Mouse (Mus musculus): ENCODE data around the gene Rptor. TPM values are rescaled to one million over a fixed set of nuclear protein-coding genes. Genes with fewer than 3 reads are reported as not detected.

Rptor gene
- total RNA-seq, 2 experiments from 2014 or later, result 62.3 to 66.1 TPM

GRCm38 (mm10) chr11:119809309-119809708 is 206.6 kb downstream of the Rptor start:
- DNase-seq (ENCODE audit: low spot score in 2 of 2), result no peak
- no peak overlapping the region for H3K4me3 ChIP-seq
- H3K27ac ChIP-seq, result peak overlapping the region; percentile 88; the same call in 1 of the 2 replicates
- TF ChIP-seq CTCF (conservative IDR thresholded peaks at IDR 0.05), result no peak

GRCm38 (mm10) chr11:119811022-119811421 is 208.3 kb downstream of the Rptor start:
- no peak overlapping the region for H3K4me3 ChIP-seq
- no peak for TF ChIP-seq CTCF (conservative IDR thresholded peaks at IDR 0.05)
- DNase-seq (ENCODE audit: low spot score in 2 of 2), result peak; percentile 55 to 64
- H3K27ac ChIP-seq, result peak overlapping the region; percentile 86

GRCm38 (mm10) chr11:119811598-119811997 is 208.9 kb downstream of the Rptor start:
- DNase-seq (ENCODE audit: low spot score in 2 of 2), result no peak
- Histone ChIP-seq H3K4me3 (no peak overlapping the region), H3K27ac (peak overlapping the region; percentile 86)
- TF ChIP-seq CTCF (conservative IDR thresholded peaks at IDR 0.05), result no peak

- Histone ChIP-seq H3K27ac (no peak overlapping the region; the same call in 1 of the 2 replicates), H3K4me3 (no peak overlapping the region)
- TF ChIP-seq CTCF (conservative IDR thresholded peaks at IDR 0.05), result no peak
- no peak for DNase-seq (ENCODE audit: low spot score in 2 of 2)
These were observed 209.4 kb downstream of the Rptor start for GRCm38 (mm10) chr11:119812093-119812492.

DNA sequence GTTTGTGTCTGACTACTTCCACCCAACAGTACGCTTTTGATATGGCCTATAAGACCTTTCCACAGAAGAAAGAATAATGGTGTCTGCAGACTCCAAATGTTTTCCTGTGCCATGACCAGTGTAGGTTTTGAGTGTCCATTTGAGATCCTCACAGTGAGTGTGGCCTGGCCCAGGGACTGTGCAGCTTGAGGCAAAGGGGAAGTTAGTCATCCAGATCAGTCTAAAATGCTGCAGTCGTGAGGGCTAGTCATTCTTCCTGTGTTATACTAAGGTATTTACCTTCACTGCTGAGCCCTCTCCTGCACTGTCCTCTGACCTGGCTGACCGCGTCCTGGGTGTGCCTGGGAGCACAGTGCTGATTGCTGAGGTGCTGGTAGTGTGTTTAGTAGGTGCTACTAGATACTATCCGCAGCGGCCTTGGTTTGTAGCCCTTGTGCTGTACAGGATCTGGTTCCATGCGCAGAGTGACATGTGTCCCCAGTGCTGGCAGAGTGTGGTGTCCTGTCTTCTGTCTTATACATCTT is 211.4 kb downstream of the Rptor start:
- TF ChIP-seq CTCF (conservative IDR thresholded peaks at IDR 0.05), result no peak
- H3K4me3 ChIP-seq, result no peak overlapping the region
- H3K27ac ChIP-seq, result no peak overlapping the region
- DNase-seq (ENCODE audit: low spot score in 2 of 2), result no peak

GRCm38 (mm10) chr11:119816798-119817361 is 214.2 kb downstream of the Rptor start:
- peak overlapping the region; percentile 28; the same call in 1 of the 2 replicates for H3K27ac ChIP-seq
- TF ChIP-seq CTCF (conservative IDR thresholded peaks at IDR 0.05), result no peak
- no peak for DNase-seq (ENCODE audit: low spot score in 2 of 2)
- H3K4me3 ChIP-seq, result no peak overlapping the region

GRCm38 (mm10) chr11:119817362-119817837 is 214.7 kb downstream of the Rptor start:
- no peak overlapping the region for H3K4me3 ChIP-seq
- H3K27ac ChIP-seq, result peak overlapping the region; percentile 18; the same call in 1 of the 2 replicates
- no peak for TF ChIP-seq CTCF (conservative IDR thresholded peaks at IDR 0.05)
- DNase-seq (ENCODE audit: low spot score in 2 of 2), result no peak

GRCm38 (mm10) chr11:119817898-119818297 is 215.2 kb downstream of the Rptor start:
- no peak for DNase-seq (ENCODE audit: low spot score in 2 of 2)
- TF ChIP-seq CTCF (conservative IDR thresholded peaks at IDR 0.05), result no peak
- Histone ChIP-seq H3K27ac (peak overlapping the region; percentile 18; the same call in 1 of the 2 replicates), H3K4me3 (no peak overlapping the region)

DNA sequence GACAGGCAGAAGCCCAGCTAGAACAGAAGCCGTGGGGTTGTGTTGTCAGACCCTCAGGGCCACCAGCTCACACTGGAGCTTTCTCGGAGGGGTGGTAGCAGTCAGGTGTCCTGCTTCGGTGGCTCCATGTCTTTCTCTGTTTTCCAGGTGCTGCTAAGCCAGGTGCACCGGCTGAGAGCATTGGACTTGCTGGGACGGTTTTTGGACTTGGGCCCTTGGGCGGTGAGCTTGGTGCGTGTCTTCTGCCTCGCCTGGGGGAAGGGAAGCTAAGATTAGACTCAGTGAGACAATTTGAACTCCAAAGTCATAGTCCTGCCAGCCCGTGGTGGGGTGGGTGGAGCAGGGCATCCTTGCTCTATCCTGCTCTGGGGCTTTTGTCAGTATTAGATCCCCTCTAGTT is 218.8 kb downstream of the Rptor start:
- no peak for TF ChIP-seq CTCF (conservative IDR thresholded peaks at IDR 0.05)
- no peak overlapping the region for H3K4me3 ChIP-seq
- H3K27ac ChIP-seq, result no peak overlapping the region
- no peak for DNase-seq (ENCODE audit: low spot score in 2 of 2)

DNA sequence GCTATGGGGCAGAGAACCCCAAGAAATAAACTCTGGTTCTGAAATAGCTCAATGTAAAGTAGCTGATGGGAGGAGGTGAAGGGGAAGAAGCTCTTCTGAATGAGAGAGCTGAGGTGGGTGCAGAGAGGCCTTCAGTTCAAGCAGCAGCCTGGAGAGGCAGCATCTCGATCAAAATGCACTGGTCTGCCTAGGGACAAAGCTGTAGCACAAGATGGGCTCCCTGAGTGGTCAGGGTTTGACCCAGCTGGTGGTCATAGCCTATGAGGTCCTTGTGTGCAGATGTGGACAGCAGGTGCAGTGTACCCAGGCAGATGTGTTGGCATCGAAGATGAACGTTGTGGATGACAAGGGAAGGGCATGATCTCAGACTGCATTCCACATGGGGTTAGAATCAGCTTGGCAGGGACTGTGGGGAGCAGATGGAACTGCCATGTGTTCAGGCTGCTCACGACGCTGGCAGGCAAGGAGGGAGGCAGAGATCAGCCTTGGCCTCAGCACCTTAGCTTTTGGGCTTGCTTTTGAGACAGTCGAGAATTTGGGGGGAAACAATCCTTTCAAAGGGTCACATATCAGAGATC is 221.5 kb downstream of the Rptor start:
- Histone ChIP-seq H3K4me3 (no peak overlapping the region), H3K27ac (peak overlapping the region; percentile 43)
- TF ChIP-seq CTCF (conservative IDR thresholded peaks at IDR 0.05), result peak; percentile 48
- DNase-seq (ENCODE audit: low spot score in 2 of 2), result peak in 1 of 2 experiments; percentile 54

- DNase-seq (ENCODE audit: low spot score in 2 of 2), result no peak
These were observed 223.1 kb downstream of the Rptor start for GRCm38 (mm10) chr11:119825783-119826182.

GRCm38 (mm10) chr11:119826239-119826638 is 223.5 kb downstream of the Rptor start:
- H3K27ac ChIP-seq, result no peak overlapping the region
- no peak for DNase-seq (ENCODE audit: low spot score in 2 of 2)
- H3K4me3 ChIP-seq, result no peak overlapping the region
- no peak for TF ChIP-seq CTCF (conservative IDR thresholded peaks at IDR 0.05)

More at GRCm38 (mm10) chr11:119825783-119826182, 223.1 kb downstream of the Rptor start:
- no peak for TF ChIP-seq CTCF (conservative IDR thresholded peaks at IDR 0.05)
- no peak overlapping the region for H3K4me3 ChIP-seq
- H3K27ac ChIP-seq, result no peak overlapping the region

- no peak for TF ChIP-seq CTCF (conservative IDR thresholded peaks at IDR 0.05)
These were observed 226.4 kb downstream of the Rptor start for GRCm38 (mm10) chr11:119829116-119829515.

GRCm38 (mm10) chr11:119831682-119832081 is 229.0 kb downstream of the Rptor start:
- DNase-seq (ENCODE audit: low spot score in 2 of 2), result no peak
- TF ChIP-seq CTCF (conservative IDR thresholded peaks at IDR 0.05), result no peak
- H3K27ac ChIP-seq, result no peak overlapping the region
- H3K4me3 ChIP-seq, result no peak overlapping the region

More at GRCm38 (mm10) chr11:119829116-119829515, 226.4 kb downstream of the Rptor start:
- H3K27ac ChIP-seq, result no peak overlapping the region
- no peak for DNase-seq (ENCODE audit: low spot score in 2 of 2)
- no peak overlapping the region for H3K4me3 ChIP-seq

All from layer of hippocampus, adult 2 months (tissue).